Mouse (Mus musculus): Measurements from ENCODE around the gene Mest.

GRCm38 (mm10) chr6:30749042-30749689 is 25.8 kb downstream of the Mest start:
- TF ChIP-seq CTCF (IDR thresholded peaks at IDR 0.05 in 2 of 3, conservative IDR thresholded peaks at IDR 0.05 in 1 of 3; ENCODE audit: control insufficient read depth in 1 of 3, insufficient read depth in 1 of 3, low read depth in 2 of 3, low read length in 3 of 3, poor library complexity in 1 of 3, severe bottlenecking in 1 of 3) (no peak), EP300 (IDR thresholded peaks at IDR 0.05; ENCODE audit: low read depth in 1 of 2, low read length in 2 of 2) (no peak), MAFK (IDR thresholded peaks at IDR 0.05; ENCODE audit: borderline replicate concordance, low read depth, low read length) (no peak), E2F4 (IDR thresholded peaks at IDR 0.05; ENCODE audit: borderline replicate concordance, low read depth, low read length) (no peak), SIN3A (IDR thresholded peaks at IDR 0.05; ENCODE audit: low read length) (no peak), POLR2A (IDR thresholded peaks at IDR 0.05; ENCODE audit: control insufficient read depth in 1 of 2, insufficient read depth in 1 of 2, low read depth in 1 of 2, low read length in 2 of 2, poor library complexity in 1 of 2) (no peak)
